Mouse (Mus musculus) heart, adult 2 months (tissue): ENCODE data around the gene Mfrp. TPM values are rescaled to one million over a fixed set of nuclear protein-coding genes. Genes with fewer than 3 reads are reported as not detected.
A peak's percentile ranks its signal among the peaks of the same experiment; 100 is the strongest.

ENCODE experiments used
- DNase-seq, 2 experiments: peaks; one replicate each; pipeline ENCODE4 v3.0.0; 2021
- H3K27ac ChIP-seq: fragments of 200-600 bp; 2 replicates; pipeline ENCODE4 v1.8.1; 2022
- H3K27me3 ChIP-seq: fragments of 200-500 bp; 2 replicates; pipeline ENCODE4 v1.6.1; 2012; ENCODE audit warnings: mild to moderate bottlenecking, low read length, inconsistent platforms, mixed read lengths; ENCODE audit not compliant: control insufficient read depth, insufficient read depth
- H3K36me3 ChIP-seq: fragments of 200-500 bp; 2 replicates; pipeline ENCODE4 v1.6.1; 2012; ENCODE audit warnings: low read length, inconsistent platforms; ENCODE audit not compliant: control insufficient read depth, insufficient read depth
- H3K4me1 ChIP-seq: fragments of 200-500 bp; 2 replicates; pipeline ENCODE4 v1.6.1; 2011; ENCODE audit warnings: low read length; ENCODE audit not compliant: control insufficient read depth, insufficient read depth
- H3K4me3 ChIP-seq: fragments of 200-600 bp; 2 replicates; pipeline ENCODE4 v1.8.1; 2022
- H3K79me2 ChIP-seq: fragments of 200-500 bp; replicated peaks from 2 replicates; pipeline ENCODE4 v1.6.1; 2012; ENCODE audit warnings: mild to moderate bottlenecking, inconsistent platforms, low read length, moderate library complexity, mixed read lengths; ENCODE audit not compliant: control insufficient read depth, insufficient read depth
- H3K9ac ChIP-seq: fragments of 200-500 bp; 2 replicates; pipeline ENCODE4 v1.6.1; 2012; ENCODE audit warnings: low read depth, mild to moderate bottlenecking, control low read depth, inconsistent platforms, low read length, mixed read lengths
- CTCF ChIP-seq: fragments of 200-600 bp; IDR thresholded peaks from 2 replicates; pipeline ENCODE4 v1.8.1; 2022; ENCODE audit warnings: antibody characterized with exemption, mild to moderate bottlenecking, moderate library complexity
- EP300 ChIP-seq: fragments of 200-500 bp; IDR thresholded peaks from 2 replicates; pipeline ENCODE4 v1.6.1; 2011; ENCODE audit warnings: low read depth, low read length, control low read depth; ENCODE audit not compliant: insufficient read depth
- POLR2A ChIP-seq: fragments of 200-500 bp; IDR thresholded peaks from 2 replicates; pipeline ENCODE4 v1.6.1; 2011; ENCODE audit warnings: mild to moderate bottlenecking, low read depth, low read length, control low read depth; ENCODE audit not compliant: insufficient read depth
- WGBS: fragments of 180-500 bp; shearing (Covaris S2); methylation state at CpG from one replicate; pipeline ENCODE4 v1.1.7; 2018; 5-methylcytosine and 5-hydroxymethylcytosine counted together
- intact Hi-C: fragments of 180-260 bp; cut with DNase I; formaldehyde crosslinking; loops from one replicate; pipeline ENCODE4 v1.15.1; 2025
- polyA plus RNA-seq: library from polyadenylated mRNA; depleted of rRNA; stranded (reverse); fragments of >200 nt; gene quantifications from 2 replicates; pipeline ENCODE4 v1.2.3, GENCODE M21; 2012
- total RNA-seq, 2 experiments: library from RNA; stranded (reverse); gene quantifications; 2 replicates each; pipeline ENCODE4 v1.2.3; 2021

The Mfrp gene
- total and polyA plus RNA-seq, 3 experiments, result 0.04 to 0.05 TPM; not detected in 1

- 61% methylated on average over 16 of the region's 16 CpGs for WGBS
- no peaks in the 10 kb centered on the region for H3K27me3 ChIP-seq
- peaks cover 2% of the 10 kb centered on the region; the same call in 1 of the 2 replicates for H3K36me3 ChIP-seq
- H3K27ac ChIP-seq, result peak overlapping the region; percentile 21
- H3K9ac ChIP-seq, result peak overlapping the region; percentile 23; the same call in 1 of the 2 replicates
- no peak for TF ChIP-seq CTCF
- TF ChIP-seq POLR2A, result no peak
- no peak for TF ChIP-seq EP300
- H3K79me2 ChIP-seq, result no peaks in the 10 kb centered on the region
- intact Hi-C loops, result no loop called here
- no peak overlapping the region for H3K4me3 ChIP-seq
- H3K4me1 ChIP-seq, result peaks cover 15% of the 10 kb centered on the region
- no peak for DNase-seq
Observed at GRCm38 (mm10) chr9:44075996-44076763, 25.3 kb upstream of the Mfrp start.

GRCm38 (mm10) chr9:44076764-44077120 lies 24.8 kb upstream of the Mfrp start:
- no peak overlapping the region for H3K9ac ChIP-seq
- H3K27me3 ChIP-seq, result no peaks in the 10 kb centered on the region
- H3K4me1 ChIP-seq, result peaks cover 13% of the 10 kb centered on the region
- peak in 1 of 2 experiments; percentile 70 for DNase-seq
- no peak for TF ChIP-seq EP300
- peak; percentile 74 for TF ChIP-seq CTCF
- TF ChIP-seq POLR2A, result no peak
- H3K4me3 ChIP-seq, result no peak overlapping the region; the same call in 1 of the 2 replicates
- 13% methylated on average over 5 of the region's 5 CpGs for WGBS
- peaks cover 2% of the 10 kb centered on the region; the same call in 1 of the 2 replicates for H3K36me3 ChIP-seq
- no peaks in the 10 kb centered on the region for H3K79me2 ChIP-seq
- peak overlapping the region; percentile 86 for H3K27ac ChIP-seq
- intact Hi-C loops, result no loop called here

GRCm38 (mm10) chr9:44077266-44077910 lies 24.1 kb upstream of the Mfrp start:
- Histone ChIP-seq H3K9ac (peak overlapping the region; percentile 43; the same call in 1 of the 2 replicates), H3K4me3 (peak overlapping the region; percentile 4; the same call in 1 of the 2 replicates), H3K36me3 (peaks cover 2% of the 10 kb centered on the region), H3K79me2 (no peaks in the 10 kb centered on the region), H3K4me1 (peaks cover 13% of the 10 kb centered on the region), H3K27me3 (no peaks in the 10 kb centered on the region), H3K27ac (peak overlapping the region; percentile 86)
- TF ChIP-seq EP300 (no peak), POLR2A (no peak), CTCF (no peak)
- intact Hi-C loops, result no loop called here
- DNase-seq, result peak in 1 of 2 experiments; percentile 26
- whole genome bisulfite sequencing, result 60% methylated on average over 11 of the region's 11 CpGs

GRCm38 (mm10) chr9:44078136-44078797 lies 23.3 kb upstream of the Mfrp start:
- H3K27ac ChIP-seq, result peak overlapping the region; percentile 86
- WGBS, result 60% methylated on average over 10 of the region's 10 CpGs
- H3K9ac ChIP-seq, result peak overlapping the region; percentile 54

DNA sequence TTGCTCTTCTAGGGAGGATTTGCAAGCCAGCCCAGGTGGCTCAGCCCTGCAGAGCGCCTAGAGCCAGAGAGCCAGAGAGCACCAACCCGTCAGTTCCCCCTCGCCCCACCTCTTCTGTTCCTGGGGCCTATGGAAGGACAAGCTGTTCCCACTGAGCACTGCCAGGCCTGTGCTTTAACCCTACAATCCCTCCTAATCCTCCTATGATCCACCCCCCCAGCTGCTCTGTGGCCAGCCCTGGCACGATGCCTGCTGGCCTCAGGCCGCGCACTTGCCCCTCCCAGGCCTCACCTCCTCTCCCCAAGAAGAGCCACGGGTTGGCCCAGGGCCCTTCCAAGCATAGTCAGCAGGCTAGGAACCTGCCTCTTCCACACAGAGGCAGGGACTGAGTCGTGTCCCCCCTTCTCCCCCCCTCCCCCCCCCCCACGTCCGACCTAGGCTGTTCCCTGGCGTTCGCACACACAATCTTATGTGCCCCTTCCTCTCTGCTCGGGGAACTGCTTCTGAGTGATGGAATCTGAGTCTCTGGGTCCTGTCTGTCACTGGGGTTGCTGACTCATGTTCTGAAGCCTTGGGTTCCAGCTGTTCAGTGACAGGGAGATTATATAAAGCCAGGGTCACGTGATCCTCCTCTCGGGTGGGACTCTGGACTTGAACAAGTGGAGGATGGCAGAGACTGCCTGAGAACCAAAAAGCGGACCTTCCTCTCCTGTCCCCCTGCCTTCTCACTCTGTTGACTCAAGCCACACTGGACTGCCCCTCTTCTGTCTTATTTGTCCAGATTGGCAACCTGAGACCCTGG lies 22.4 kb upstream of the Mfrp start:
- TF ChIP-seq POLR2A (peak; percentile 56; the same call in 1 of the 2 replicates), CTCF (no peak), EP300 (peak; percentile 99)
- peaks cover 17% of the 10 kb centered on the region for H3K4me1 ChIP-seq

More at GRCm38 (mm10) chr9:44078136-44078797, 23.3 kb upstream of the Mfrp start:
- TF ChIP-seq EP300, result no peak
- peak overlapping the region; percentile 3; the same call in 1 of the 2 replicates for H3K4me3 ChIP-seq
- H3K4me1 ChIP-seq, result peaks cover 13% of the 10 kb centered on the region
- intact Hi-C loops, result no loop called here
- H3K36me3 ChIP-seq, result peaks cover 2% of the 10 kb centered on the region
- no peaks in the 10 kb centered on the region for H3K27me3 ChIP-seq
- no peaks in the 10 kb centered on the region for H3K79me2 ChIP-seq
- DNase-seq, result no peak

More for the DNA sequence above, 22.4 kb upstream of the Mfrp start:
- WGBS, result 23% methylated on average over 16 of the region's 16 CpGs
- Histone ChIP-seq H3K79me2 (no peaks in the 10 kb centered on the region), H3K36me3 (peaks cover 2% of the 10 kb centered on the region), H3K27ac (peak overlapping the region; percentile 86), H3K27me3 (no peaks in the 10 kb centered on the region), H3K9ac (peak overlapping the region; percentile 54), H3K4me3 (no peak overlapping the region)
- intact Hi-C loops, result no loop called here
- peak; percentile 87 to 90 for DNase-seq
